Mouse (Mus musculus) heart, embryonic 16.5 days (tissue): Measurements from ENCODE around the gene Nup210. TPM values are rescaled to one million over a fixed set of nuclear protein-coding genes. Genes with fewer than 3 reads are reported as not detected.

Source experiments
- ATAC-seq: fragments of 200-750 bp; cut with Nextera tagmentation; replicated peaks from 2 replicates; pipeline ENCODE4 v1.8.0; 2017; ENCODE audit warnings: moderate number of reproducible peaks; ENCODE audit not compliant: insufficient read depth, low FRiP score; ENCODE audit errors: extremely low read depth
- H3K27ac ChIP-seq: fragments of 300-500 bp; sonication (generic); 2 replicates; pipeline ENCODE4 v1.5.1; 2014; ENCODE audit warnings: mild to moderate bottlenecking, low read length, control low read depth, moderate library complexity
- H3K27me3 ChIP-seq: fragments of 300-500 bp; sonication (generic); 2 replicates; pipeline ENCODE4 v1.6.1; 2014; ENCODE audit warnings: low read length, mixed read lengths; ENCODE audit not compliant: control insufficient read depth, insufficient read depth
- H3K36me3 ChIP-seq: fragments of 300-500 bp; sonication (generic); 2 replicates; pipeline ENCODE4 v1.6.1; 2014; ENCODE audit not compliant: control insufficient read depth, insufficient read depth
- H3K4me1 ChIP-seq: fragments of 300-500 bp; sonication (generic); 2 replicates; pipeline ENCODE4 v1.6.1; 2014; ENCODE audit warnings: low read length, mixed read lengths; ENCODE audit not compliant: control insufficient read depth, insufficient read depth
- H3K4me2 ChIP-seq: fragments of 300-500 bp; sonication (generic); 2 replicates; pipeline ENCODE4 v1.6.1; 2014; ENCODE audit warnings: low read depth, mild to moderate bottlenecking, control low read depth, low read length
- H3K4me3 ChIP-seq: fragments of 300-500 bp; sonication (generic); 2 replicates; pipeline ENCODE4 v1.5.1; 2014; ENCODE audit warnings: mild to moderate bottlenecking, control low read depth, low read length
- H3K9ac ChIP-seq: fragments of 300-500 bp; sonication (generic); 2 replicates; pipeline ENCODE4 v1.6.1; 2014; ENCODE audit warnings: low read length, control low read depth
- H3K9me3 ChIP-seq: fragments of 300-500 bp; sonication (generic); replicated peaks from 2 replicates; pipeline ENCODE4 v1.6.1; 2016; ENCODE audit warnings: low read length; ENCODE audit not compliant: control insufficient read depth
- WGBS: fragments of 180-500 bp; shearing (Covaris S2); extraction: QIAGEN DNeasy Blood & Tissue Kit; methylation state at CpG from one replicate; pipeline ENCODE4 v1.1.7; 2014; 5-methylcytosine and 5-hydroxymethylcytosine counted together
- polyA plus RNA-seq: library from polyadenylated mRNA; unstranded; fragments of >200 nt; fragmentation: Nextera tagmentation; extraction: Ambion mirVana; gene quantifications from 2 replicates; pipeline ENCODE4 v1.2.1, GENCODE M21; 2015

Nup210 gene
- polyA plus RNA-seq, 1 experiment from 2014 or later = 10.9 TPM

DNA sequence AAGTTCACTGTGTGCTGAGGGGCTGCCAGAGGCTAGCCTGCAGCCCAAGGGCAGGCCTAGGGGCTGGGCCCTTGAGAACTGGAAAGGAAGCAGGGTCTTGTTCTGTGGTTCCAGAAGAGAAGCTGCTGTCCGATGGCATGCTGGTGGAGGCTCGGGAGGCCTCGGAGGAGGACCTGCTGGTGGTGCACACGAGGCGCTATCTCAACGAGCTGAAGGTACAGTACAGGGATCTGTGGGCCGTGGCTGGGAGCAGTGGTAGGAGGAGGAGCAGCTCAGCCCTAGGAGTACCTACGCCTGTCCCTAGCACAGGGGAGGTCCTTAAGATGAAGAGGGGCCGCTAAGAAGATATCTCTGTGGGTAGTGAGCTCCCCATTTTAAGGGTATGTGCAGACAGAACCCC, 42.4 kb upstream of the Nup210 start:
- no peaks in the 10 kb centered on the region for H3K27me3 ChIP-seq
- 54% methylated on average over 9 of the region's 9 CpGs for WGBS
- H3K36me3 ChIP-seq = no peaks in the 10 kb centered on the region
- no peaks in the 10 kb centered on the region for H3K9me3 ChIP-seq
- peaks cover 48% of the 10 kb centered on the region for H3K4me1 ChIP-seq
- no peak overlapping the region for H3K4me2 ChIP-seq
- H3K9ac ChIP-seq = no peak overlapping the region; the same call in 1 of the 2 replicates
- no peak for ATAC-seq
- H3K27ac ChIP-seq = no peak overlapping the region
- H3K4me3 ChIP-seq = no peak overlapping the region

DNA sequence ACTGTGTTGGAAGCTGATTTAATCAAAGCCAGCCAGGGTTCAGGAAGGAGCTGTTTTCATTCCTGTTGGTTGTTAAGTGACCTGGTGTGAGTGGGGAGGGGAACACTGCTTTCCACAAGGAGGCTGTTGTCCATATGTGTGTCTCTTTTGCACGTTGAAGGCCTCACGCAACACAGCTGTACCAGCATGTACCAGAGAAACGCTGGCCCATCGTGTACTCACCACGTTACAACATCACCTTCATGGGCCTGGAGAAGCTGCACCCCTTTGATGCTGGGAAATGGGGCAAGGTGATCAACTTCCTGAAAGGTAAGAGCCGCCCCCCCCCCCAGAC, 40.6 kb upstream of the Nup210 start:
- Histone ChIP-seq H3K9ac (peak overlapping the region; percentile 87), H3K27ac (peak overlapping the region; percentile 81), H3K4me3 (peak overlapping the region; percentile 74), H3K9me3 (no peaks in the 10 kb centered on the region), H3K4me1 (peaks cover 43% of the 10 kb centered on the region), H3K36me3 (no peaks in the 10 kb centered on the region), H3K4me2 (peak overlapping the region; percentile 74), H3K27me3 (no peaks in the 10 kb centered on the region)
- 42% methylated on average over 6 of the region's 6 CpGs for WGBS
- no peak for ATAC-seq

DNA sequence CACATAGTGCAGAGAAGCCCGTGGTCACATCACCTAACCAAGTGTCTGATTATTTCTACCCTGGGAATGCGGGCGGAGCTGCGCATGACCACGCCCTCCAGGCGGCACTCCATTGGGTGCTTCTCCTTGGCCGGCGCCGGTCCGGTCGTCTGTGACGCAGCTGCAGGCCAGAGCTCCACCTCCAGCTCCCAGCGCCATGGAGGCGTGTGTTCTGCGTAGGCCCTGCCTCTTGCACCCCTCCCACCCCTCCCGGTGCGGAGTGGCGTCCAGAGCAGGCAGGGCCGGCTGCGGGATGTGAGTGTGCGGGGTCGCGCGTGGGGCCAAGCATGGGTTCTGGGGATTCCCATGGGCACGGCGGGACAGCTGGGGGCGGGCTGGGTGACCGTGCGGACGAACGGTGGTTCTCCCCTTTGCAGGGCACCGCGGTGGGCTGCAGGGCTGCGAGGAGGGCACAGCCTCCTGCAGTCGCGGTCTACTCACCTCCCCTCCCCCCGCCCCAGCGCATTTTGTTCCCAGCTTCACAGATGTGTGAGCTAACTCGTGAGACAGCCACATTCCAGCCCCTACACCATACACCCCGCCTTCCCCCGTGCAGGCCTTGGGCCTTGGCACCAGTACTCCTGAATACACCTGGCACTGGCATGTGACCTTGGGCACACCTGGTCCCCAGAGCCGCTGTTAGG, 40.1 kb upstream of the Nup210 start, which contains the start of gene Hdac11:
Hdac11 (plus strand) TSS at position 112 of the 683 bp plus-strand sequence.
- Histone ChIP-seq H3K9me3 (no peaks in the 10 kb centered on the region), H3K9ac (peak within 1 kb of the TSS; percentile 87), H3K4me1 (peaks cover 43% of the 10 kb centered on the region), H3K4me2 (peak within 1 kb of the TSS; percentile 74), H3K36me3 (no peaks in the 10 kb centered on the region), H3K27me3 (no peaks in the 10 kb centered on the region), H3K27ac (peak within 1 kb of the TSS; percentile 81), H3K4me3 (peak within 1 kb of the TSS; percentile 74)
- ATAC-seq = peak; percentile 93
- WGBS = under 1% methylated on average over 39 of the region's 42 CpGs

DNA sequence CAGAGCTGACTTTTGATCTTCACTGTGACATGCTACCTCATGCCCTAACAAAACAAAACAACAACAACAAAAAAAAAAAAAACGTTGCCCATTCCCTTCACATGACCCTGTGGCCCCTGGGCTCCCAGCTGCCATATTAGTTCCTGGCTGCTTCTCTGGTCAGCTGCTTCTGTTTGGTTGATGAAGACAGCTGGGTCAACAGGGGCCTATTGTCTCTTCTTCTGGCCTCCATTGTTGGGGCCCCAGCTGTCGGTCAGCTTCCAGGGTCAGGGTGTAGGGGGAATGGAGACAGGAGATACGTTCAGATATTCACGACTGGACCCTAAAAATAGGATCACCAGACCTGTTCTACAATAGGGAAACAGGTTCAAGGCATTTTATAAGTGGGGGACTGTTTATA, 39.4 kb upstream of the Nup210 start:
- 13% methylated on average over 4 of the region's 4 CpGs for WGBS

DNA sequence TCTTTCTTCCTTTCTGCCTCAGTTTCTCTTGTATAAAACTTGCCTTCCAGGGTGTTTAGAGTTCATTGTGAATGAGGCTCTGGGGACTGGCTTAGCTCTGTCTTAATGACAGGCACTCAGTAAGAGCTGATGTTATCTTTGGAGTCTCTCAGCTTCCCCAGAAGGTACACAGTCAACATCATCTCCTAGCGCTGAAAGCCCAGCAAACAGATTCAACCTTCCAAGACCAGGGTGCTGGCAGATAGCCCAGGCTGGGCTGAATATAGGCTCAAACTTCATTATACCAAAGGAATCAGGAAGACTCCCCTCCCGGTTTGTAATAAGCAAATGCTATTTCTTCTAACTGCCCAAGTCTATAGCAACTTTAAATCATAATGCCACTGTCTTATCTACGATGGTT, 38.7 kb upstream of the Nup210 start:
- Histone ChIP-seq H3K36me3 (no peaks in the 10 kb centered on the region), H3K4me3 (no peak overlapping the region), H3K4me2 (no peak overlapping the region), H3K27me3 (no peaks in the 10 kb centered on the region), H3K9me3 (no peaks in the 10 kb centered on the region), H3K4me1 (peaks cover 34% of the 10 kb centered on the region), H3K9ac (no peak overlapping the region), H3K27ac (peak overlapping the region; percentile 1; the same call in 1 of the 2 replicates)
- no peak for ATAC-seq
- WGBS = 41% methylated on average over 3 of the region's 3 CpGs

More for the DNA sequence above, 39.4 kb upstream of the Nup210 start:
- Histone ChIP-seq H3K4me1 (peaks cover 41% of the 10 kb centered on the region), H3K27ac (peak overlapping the region; percentile 58; the same call in 1 of the 2 replicates), H3K36me3 (no peaks in the 10 kb centered on the region), H3K9ac (no peak overlapping the region; the same call in 1 of the 2 replicates), H3K27me3 (no peaks in the 10 kb centered on the region), H3K4me2 (peak overlapping the region; percentile 74), H3K9me3 (no peaks in the 10 kb centered on the region), H3K4me3 (peak overlapping the region; percentile 74)
- no peak for ATAC-seq

DNA sequence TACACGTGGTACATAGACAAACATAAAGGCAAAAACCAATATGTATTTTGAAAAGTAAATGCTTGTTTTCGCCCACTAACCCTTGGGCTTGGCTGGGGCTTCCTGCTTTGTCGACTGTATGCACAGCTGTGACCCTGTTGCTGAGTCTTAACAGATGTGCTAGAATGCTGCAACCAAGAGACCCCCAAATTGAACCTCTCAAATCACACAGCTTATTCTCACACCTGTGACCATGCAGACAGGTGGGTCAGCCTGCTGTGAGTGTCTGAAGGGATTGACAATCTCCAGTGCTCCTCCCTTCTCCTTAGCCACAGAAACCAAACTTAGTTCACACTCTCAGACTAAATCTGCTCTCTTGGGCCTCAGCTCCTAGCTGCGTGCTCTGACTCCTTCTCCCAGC, 38.1 kb upstream of the Nup210 start:
- no peak overlapping the region for H3K4me2 ChIP-seq
- H3K4me1 ChIP-seq = peaks cover 28% of the 10 kb centered on the region
- no peaks in the 10 kb centered on the region for H3K9me3 ChIP-seq
- H3K27ac ChIP-seq = no peak overlapping the region
- no peak overlapping the region for H3K4me3 ChIP-seq
- 54% methylated on average over 4 of the region's 4 CpGs for WGBS
- H3K36me3 ChIP-seq = no peaks in the 10 kb centered on the region
- no peaks in the 10 kb centered on the region for H3K27me3 ChIP-seq
- ATAC-seq = no peak
- no peak overlapping the region for H3K9ac ChIP-seq

DNA sequence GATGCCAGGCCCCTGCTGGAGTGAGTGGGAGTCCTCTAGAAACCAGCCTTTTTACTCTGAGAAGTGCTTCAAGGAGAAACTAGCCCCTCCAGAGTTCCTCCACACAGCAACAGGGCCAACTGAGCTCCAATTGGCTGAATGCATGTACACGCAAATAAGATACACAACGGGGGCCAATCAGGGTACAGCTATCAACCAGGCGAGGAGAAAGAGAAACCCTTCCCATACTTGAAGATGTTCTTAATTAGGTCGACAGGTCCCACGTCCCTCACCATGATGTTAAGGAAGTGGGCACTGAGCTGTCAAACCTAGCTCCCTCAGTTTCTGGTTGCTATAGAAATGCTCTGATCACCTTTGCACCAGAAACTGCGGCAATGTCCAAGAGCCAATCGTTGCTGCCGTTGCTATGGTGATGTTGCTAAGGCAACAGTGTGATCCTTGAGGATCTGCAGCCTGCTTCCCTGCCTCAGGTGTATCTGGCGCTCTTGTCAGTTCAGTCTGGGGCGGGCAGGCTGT, 37.0 kb upstream of the Nup210 start:
- H3K4me3 ChIP-seq = no peak overlapping the region
- H3K4me2 ChIP-seq = peak overlapping the region; percentile 39; the same call in 1 of the 2 replicates
- no peak for ATAC-seq
- no peaks in the 10 kb centered on the region for H3K9me3 ChIP-seq
- WGBS = 8% methylated on average over 10 of the region's 10 CpGs
- H3K36me3 ChIP-seq = no peaks in the 10 kb centered on the region
- no peak overlapping the region for H3K9ac ChIP-seq
- no peak overlapping the region for H3K27ac ChIP-seq
- no peaks in the 10 kb centered on the region for H3K27me3 ChIP-seq
- peaks cover 24% of the 10 kb centered on the region for H3K4me1 ChIP-seq

DNA sequence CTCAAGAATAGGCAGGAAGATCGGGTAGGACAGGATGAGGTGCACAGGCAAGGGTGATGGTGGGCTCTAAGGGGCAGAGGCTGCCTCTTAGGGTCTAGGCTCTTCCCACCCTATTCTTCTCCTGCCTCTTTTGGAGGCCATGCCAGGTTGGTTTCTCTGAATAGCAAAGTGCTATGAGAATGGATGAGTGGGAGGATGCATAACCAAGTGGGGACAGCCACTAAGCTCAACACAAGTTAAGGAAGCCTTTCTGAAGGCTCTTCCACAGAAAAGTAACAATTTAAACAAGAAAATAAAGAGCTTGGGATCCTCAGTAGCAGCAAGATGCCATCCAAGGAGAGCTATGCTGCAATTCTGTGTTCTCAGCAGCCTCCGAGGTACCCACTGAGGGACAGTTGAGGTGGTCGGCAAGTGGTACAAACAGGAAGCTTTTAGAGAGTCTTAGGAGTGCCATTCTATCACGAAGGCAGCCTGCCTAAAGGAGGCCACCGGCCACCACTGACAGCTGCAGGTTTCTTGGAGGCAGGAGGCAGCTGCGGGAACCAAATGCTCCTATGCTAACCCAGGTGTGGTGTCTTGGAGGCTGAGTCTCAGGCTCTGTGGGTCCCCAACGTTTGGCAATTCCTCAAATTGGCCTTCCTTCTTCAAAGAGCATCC, 36.4 kb upstream of the Nup210 start:
- H3K36me3 ChIP-seq = no peaks in the 10 kb centered on the region
- WGBS = 40% methylated on average over 7 of the region's 7 CpGs
- H3K9me3 ChIP-seq = no peaks in the 10 kb centered on the region
- H3K4me2 ChIP-seq = no peak overlapping the region
- H3K4me1 ChIP-seq = peaks cover 21% of the 10 kb centered on the region
- no peak overlapping the region for H3K9ac ChIP-seq
- no peak for ATAC-seq
- H3K27ac ChIP-seq = no peak overlapping the region
- H3K4me3 ChIP-seq = no peak overlapping the region
- no peaks in the 10 kb centered on the region for H3K27me3 ChIP-seq

DNA sequence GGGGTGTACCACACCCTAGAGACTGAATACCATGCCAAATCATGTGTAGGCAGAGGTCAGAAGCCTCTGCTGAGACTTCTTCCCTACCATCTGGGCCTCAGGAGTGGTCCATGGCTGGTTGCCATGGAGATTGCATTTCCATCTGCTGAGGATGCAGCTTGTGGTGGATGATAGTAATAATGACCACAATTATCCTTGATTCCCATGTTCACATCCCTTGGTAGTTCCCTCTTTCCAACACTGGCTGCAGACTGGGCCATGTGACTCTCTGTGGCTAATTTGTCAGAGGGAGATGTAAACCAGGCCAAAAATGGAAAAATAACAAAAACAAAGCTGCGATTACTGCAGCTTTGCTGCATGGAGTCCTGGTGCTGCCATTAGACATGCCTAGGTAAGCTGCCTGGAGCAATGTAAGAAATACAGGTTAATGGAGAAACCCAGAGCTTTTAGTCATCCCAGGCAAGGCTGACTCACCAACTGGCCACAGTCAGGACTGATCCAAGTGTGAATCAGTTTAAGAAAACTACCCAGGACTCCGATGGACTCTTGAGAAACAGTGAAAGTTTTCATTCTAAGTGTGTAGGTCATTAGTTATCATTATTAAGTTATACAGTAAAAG, 30.6 kb upstream of the Nup210 start:
- Histone ChIP-seq H3K4me1 (no peaks in the 10 kb centered on the region), H3K27ac (no peak overlapping the region), H3K9me3 (no peaks in the 10 kb centered on the region), H3K36me3 (no peaks in the 10 kb centered on the region), H3K9ac (no peak overlapping the region), H3K27me3 (0 out of 2 replicates have a peak, but pooled peaks cover 2% of the 10 kb centered on the region), H3K4me2 (no peak overlapping the region), H3K4me3 (no peak overlapping the region)
- 74% methylated on average over 2 of the region's 2 CpGs for WGBS
- ATAC-seq = no peak
